Mouse (Mus musculus) bone marrow, adult 2 months (tissue): ENCODE data around the gene Ninj2.

ENCODE experiments used
- CTCF ChIP-seq: fragments of 200-500 bp; IDR thresholded peaks from 2 replicates; pipeline ENCODE4 v1.5.1; 2011; ENCODE audit warnings: low read length, control low read depth; ENCODE audit not compliant: control insufficient read depth, insufficient read depth
- POLR2A ChIP-seq: fragments of 200-500 bp; IDR thresholded peaks from 2 replicates; pipeline ENCODE4 v1.6.1; 2011; ENCODE audit warnings: low read depth, mild to moderate bottlenecking, control low read depth, low read length, borderline replicate concordance; ENCODE audit not compliant: control insufficient read depth

DNA sequence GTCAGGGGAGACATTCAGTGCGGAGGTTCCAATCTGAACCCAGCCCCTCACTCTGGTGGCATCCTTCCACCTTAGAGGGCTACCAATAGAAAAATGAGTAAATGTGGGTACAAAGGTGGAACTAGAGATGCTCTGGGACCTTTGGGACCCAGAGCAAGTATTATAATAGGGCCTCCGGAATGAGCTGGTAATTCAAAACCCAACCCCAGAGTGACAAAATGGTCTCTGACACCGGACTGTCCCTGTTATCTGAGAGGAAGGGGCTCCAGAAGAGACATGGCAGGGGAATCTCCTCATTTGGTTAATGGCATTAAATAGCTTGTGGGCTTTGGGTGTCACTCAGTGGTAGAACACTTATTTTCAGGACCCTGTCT, 18.2 kb downstream of the Ninj2 start:
- no peak for TF ChIP-seq CTCF
- TF ChIP-seq POLR2A, result no peak
